Mouse (Mus musculus) forebrain, embryonic 12.5 days (tissue): ENCODE results near the gene Stx18. TPM values are rescaled to one million over a fixed set of nuclear protein-coding genes. Genes with fewer than 3 reads are reported as not detected.

Experiments
- ATAC-seq: fragments of 200-750 bp; cut with Nextera tagmentation; 2 replicates; pipeline ENCODE4 v1.8.0; 2017; ENCODE audit warnings: moderate TSS enrichment; ENCODE audit not compliant: low FRiP score
- H3K27ac ChIP-seq: fragments of 300-500 bp; sonication (generic); 2 replicates; pipeline ENCODE4 v1.5.1; 2016; ENCODE audit warnings: mild to moderate bottlenecking
- H3K27me3 ChIP-seq: fragments of 300-500 bp; sonication (generic); 2 replicates; pipeline ENCODE4 v1.6.1; 2016; ENCODE audit warnings: mild to moderate bottlenecking
- H3K36me3 ChIP-seq: fragments of 300-500 bp; sonication (generic); replicated peaks from 2 replicates; pipeline ENCODE4 v1.6.1; 2016; ENCODE audit warnings: mild to moderate bottlenecking
- H3K4me1 ChIP-seq: fragments of 300-500 bp; sonication (generic); 2 replicates; pipeline ENCODE4 v1.6.1; 2016
- H3K4me2 ChIP-seq: fragments of 300-500 bp; sonication (generic); 2 replicates; pipeline ENCODE4 v1.6.1; 2016; ENCODE audit warnings: mild to moderate bottlenecking, moderate library complexity
- H3K4me3 ChIP-seq: fragments of 300-500 bp; sonication (generic); replicated peaks from 2 replicates; pipeline ENCODE4 v1.5.1; 2016; ENCODE audit warnings: mild to moderate bottlenecking
- H3K9ac ChIP-seq: fragments of 300-500 bp; sonication (generic); 2 replicates; pipeline ENCODE4 v1.6.1; 2016; ENCODE audit warnings: mild to moderate bottlenecking
- H3K9me3 ChIP-seq: fragments of 300-500 bp; sonication (generic); 2 replicates; pipeline ENCODE4 v1.6.1; 2016
- WGBS: fragments of 180-500 bp; shearing (Covaris S2); methylation state at CpG from one replicate; pipeline ENCODE4 v1.1.7; 2016; 5-methylcytosine and 5-hydroxymethylcytosine counted together
- polyA plus RNA-seq: library from polyadenylated mRNA; unstranded; fragments of >200 nt; fragmentation: Nextera tagmentation; extraction: Ambion mirVana; gene quantifications from 2 replicates; pipeline ENCODE4 v1.2.1, GENCODE M21; 2016

Gene Stx18
- polyA plus RNA-seq, 1 experiment from 2014 or later, result 41.6 TPM

GRCm38 (mm10) chr5:38106080-38106697 lies 67.6 kb downstream of the Stx18 start:
- ATAC-seq, result no peak
- 92% methylated on average over 14 of the region's 14 CpGs for WGBS
- H3K36me3 ChIP-seq, result 0 out of 2 replicates have a peak, but pooled peaks cover 5% of the 10 kb centered on the region

DNA sequence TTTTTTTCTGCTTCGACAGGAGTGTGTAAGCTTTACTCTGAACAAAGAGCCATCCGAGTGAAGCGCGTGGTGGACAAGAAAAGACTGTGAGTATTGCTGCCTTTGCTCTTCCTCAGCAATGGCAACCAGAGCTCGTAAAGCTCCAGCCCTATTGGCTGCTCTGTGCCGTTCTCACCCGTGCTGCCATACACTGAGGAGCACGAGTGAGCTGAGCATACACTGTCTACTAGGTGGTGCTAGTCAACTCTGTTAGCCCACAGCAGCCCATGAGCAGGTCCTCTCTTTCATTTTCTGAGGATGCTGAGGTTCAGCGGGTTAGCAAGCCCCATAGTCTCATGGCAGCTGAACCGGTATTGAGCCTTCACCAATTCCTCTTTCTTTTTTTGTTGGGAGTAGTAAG lies 68.3 kb downstream of the Stx18 start:
- no peak overlapping the region for H3K4me2 ChIP-seq
- no peaks in the 10 kb centered on the region for H3K27me3 ChIP-seq
- 90% methylated on average over 10 of the region's 10 CpGs for WGBS
- H3K9me3 ChIP-seq, result no peaks in the 10 kb centered on the region
- H3K4me1 ChIP-seq, result no peaks in the 10 kb centered on the region
- H3K9ac ChIP-seq, result no peak overlapping the region
- ATAC-seq, result no peak
- peaks cover 8% of the 10 kb centered on the region; the same call in 1 of the 2 replicates for H3K36me3 ChIP-seq
- no peak overlapping the region for H3K4me3 ChIP-seq
- no peak overlapping the region for H3K27ac ChIP-seq

More at GRCm38 (mm10) chr5:38106080-38106697, 67.6 kb downstream of the Stx18 start:
- Histone ChIP-seq H3K27me3 (no peaks in the 10 kb centered on the region), H3K4me3 (no peak overlapping the region), H3K9me3 (no peaks in the 10 kb centered on the region), H3K4me2 (no peak overlapping the region), H3K4me1 (no peaks in the 10 kb centered on the region), H3K27ac (no peak overlapping the region), H3K9ac (no peak overlapping the region)

GRCm38 (mm10) chr5:38114526-38114925 lies 76.0 kb downstream of the Stx18 start:
- 93% methylated on average over 2 of the region's 2 CpGs for WGBS
- Histone ChIP-seq H3K4me1 (no peaks in the 10 kb centered on the region), H3K9me3 (no peaks in the 10 kb centered on the region), H3K4me3 (no peak overlapping the region), H3K27me3 (no peaks in the 10 kb centered on the region), H3K36me3 (peaks cover 27% of the 10 kb centered on the region), H3K4me2 (no peak overlapping the region), H3K27ac (no peak overlapping the region), H3K9ac (no peak overlapping the region)
- ATAC-seq, result no peak

- Histone ChIP-seq H3K4me2 (no peak overlapping the region), H3K36me3 (peaks cover 18% of the 10 kb centered on the region), H3K27ac (no peak overlapping the region), H3K9me3 (no peaks in the 10 kb centered on the region), H3K9ac (no peak overlapping the region), H3K27me3 (no peaks in the 10 kb centered on the region), H3K4me1 (no peaks in the 10 kb centered on the region), H3K4me3 (no peak overlapping the region)
- 74% methylated on average over 1 of the region's 1 CpGs for WGBS
- ATAC-seq, result no peak
Observed at GRCm38 (mm10) chr5:38117056-38117455, 78.5 kb downstream of the Stx18 start.

DNA sequence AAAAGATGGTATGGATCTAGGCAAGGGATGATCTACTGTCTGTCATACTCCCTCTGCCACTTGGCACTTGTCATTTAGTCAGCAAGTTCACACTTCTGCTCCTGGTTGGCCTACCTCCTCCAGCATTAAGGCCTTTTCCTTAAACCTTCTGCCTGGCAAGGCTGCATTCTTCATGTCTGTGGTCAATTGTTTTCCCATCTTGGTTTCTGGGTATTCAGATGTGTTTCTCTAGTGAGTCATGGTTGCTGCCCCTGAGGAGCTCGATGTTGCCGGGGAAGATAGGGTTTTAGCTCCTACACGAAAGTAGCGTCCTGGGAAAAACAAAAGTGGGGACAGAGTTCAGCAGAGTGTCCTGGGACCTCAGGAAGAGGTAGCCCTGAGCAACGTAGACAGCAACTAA lies 80.7 kb downstream of the Stx18 start:
- H3K9me3 ChIP-seq, result no peaks in the 10 kb centered on the region
- H3K4me2 ChIP-seq, result no peak overlapping the region
- no peaks in the 10 kb centered on the region for H3K27me3 ChIP-seq
- H3K9ac ChIP-seq, result no peak overlapping the region
- no peaks in the 10 kb centered on the region for H3K4me1 ChIP-seq
- H3K36me3 ChIP-seq, result peaks cover 26% of the 10 kb centered on the region
- 94% methylated on average over 5 of the region's 5 CpGs for WGBS
- no peak for ATAC-seq
- no peak overlapping the region for H3K4me3 ChIP-seq
- H3K27ac ChIP-seq, result no peak overlapping the region

DNA sequence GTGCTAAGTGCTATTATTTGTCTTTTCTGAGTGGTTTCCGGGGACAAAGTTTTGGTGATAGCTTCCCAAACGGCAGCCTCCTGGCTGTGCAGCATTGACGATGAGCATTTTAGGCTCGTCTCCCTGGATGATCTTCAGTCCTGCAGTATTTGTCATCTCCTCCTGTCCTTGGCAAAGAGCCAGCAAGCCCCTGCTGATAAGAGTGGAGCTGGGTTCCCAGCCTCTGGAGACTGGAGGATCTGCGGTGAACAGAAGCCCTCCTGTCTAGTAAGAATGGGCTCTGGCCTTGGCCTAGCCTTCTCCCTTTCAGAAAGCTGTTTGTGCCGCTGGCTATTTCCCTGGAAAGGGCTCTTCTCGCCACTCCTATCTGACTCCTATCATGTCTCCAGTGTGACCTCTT lies 83.2 kb downstream of the Stx18 start:
- Histone ChIP-seq H3K9me3 (no peaks in the 10 kb centered on the region), H3K27me3 (no peaks in the 10 kb centered on the region), H3K4me2 (no peak overlapping the region), H3K36me3 (peaks cover 19% of the 10 kb centered on the region), H3K27ac (no peak overlapping the region), H3K9ac (no peak overlapping the region), H3K4me1 (no peaks in the 10 kb centered on the region), H3K4me3 (no peak overlapping the region)
- no peak for ATAC-seq
- 91% methylated on average over 7 of the region's 7 CpGs for WGBS

GRCm38 (mm10) chr5:38126519-38127306 lies 88.2 kb downstream of the Stx18 start:
- no peak overlapping the region for H3K4me3 ChIP-seq
- no peak overlapping the region for H3K27ac ChIP-seq
- 87% methylated on average over 13 of the region's 13 CpGs for WGBS
- no peaks in the 10 kb centered on the region for H3K9me3 ChIP-seq
- H3K36me3 ChIP-seq, result peaks cover 23% of the 10 kb centered on the region
- H3K9ac ChIP-seq, result no peak overlapping the region
- no peak overlapping the region for H3K4me2 ChIP-seq
- ATAC-seq, result no peak
- no peaks in the 10 kb centered on the region for H3K4me1 ChIP-seq
- H3K27me3 ChIP-seq, result no peaks in the 10 kb centered on the region

GRCm38 (mm10) chr5:38129339-38129738 lies 90.8 kb downstream of the Stx18 start:
- Histone ChIP-seq H3K27ac (no peak overlapping the region), H3K27me3 (no peaks in the 10 kb centered on the region), H3K4me3 (no peak overlapping the region), H3K9me3 (no peaks in the 10 kb centered on the region), H3K4me1 (no peaks in the 10 kb centered on the region), H3K36me3 (peaks cover 15% of the 10 kb centered on the region), H3K9ac (no peak overlapping the region), H3K4me2 (no peak overlapping the region)
- ATAC-seq, result no peak
- WGBS, result 94% methylated on average over 2 of the region's 2 CpGs

DNA sequence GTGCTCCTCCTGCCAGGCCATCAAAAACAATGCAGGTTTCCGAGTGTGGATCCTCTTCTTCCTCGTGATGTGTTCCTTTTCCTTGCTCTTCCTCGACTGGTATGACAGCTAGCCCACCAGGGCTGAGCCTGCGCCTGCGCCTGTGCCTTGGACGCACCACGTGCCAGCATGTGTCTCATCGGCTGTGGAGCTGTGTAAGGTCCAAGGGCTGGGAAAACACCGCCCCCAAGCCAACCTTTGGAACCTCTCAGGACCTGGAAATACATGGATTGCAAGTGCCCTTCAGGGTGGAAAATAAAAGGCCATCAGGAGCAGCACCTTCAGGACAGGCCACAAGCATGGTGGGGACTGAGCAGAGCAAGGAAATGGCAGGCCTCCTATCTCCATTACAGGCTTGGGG lies 97.7 kb downstream of the Stx18 start:
- ATAC-seq, result no peak
- peaks cover 65% of the 10 kb centered on the region for H3K36me3 ChIP-seq
- H3K4me3 ChIP-seq, result no peak overlapping the region
- no peak overlapping the region for H3K27ac ChIP-seq
- H3K27me3 ChIP-seq, result no peaks in the 10 kb centered on the region
- H3K9ac ChIP-seq, result no peak overlapping the region
- no peak overlapping the region for H3K4me2 ChIP-seq
- H3K9me3 ChIP-seq, result no peaks in the 10 kb centered on the region
- 94% methylated on average over 9 of the region's 9 CpGs for WGBS
- H3K4me1 ChIP-seq, result no peaks in the 10 kb centered on the region

DNA sequence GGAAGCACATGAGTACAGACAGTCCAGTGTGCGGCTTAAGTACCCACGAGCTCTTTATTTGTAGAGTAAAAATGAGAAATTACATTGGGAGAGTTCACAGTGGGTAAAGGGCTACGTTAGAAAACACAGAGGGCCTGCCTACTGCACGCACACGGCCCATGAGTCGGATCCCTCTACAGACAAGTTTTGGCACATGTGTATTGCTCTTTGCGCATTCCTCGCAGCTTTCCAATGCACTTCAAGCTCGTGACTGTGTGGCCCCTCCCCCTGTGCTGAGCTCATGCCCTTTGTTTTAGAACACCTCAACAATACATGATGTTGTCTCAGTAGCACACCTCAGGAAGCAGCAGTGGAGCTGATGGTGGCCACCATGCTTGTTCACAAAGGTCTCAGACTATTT lies 98.6 kb downstream of the Stx18 start:
- no peak for ATAC-seq
- H3K4me1 ChIP-seq, result no peaks in the 10 kb centered on the region
- H3K27me3 ChIP-seq, result no peaks in the 10 kb centered on the region
- whole genome bisulfite sequencing, result 90% methylated on average over 9 of the region's 9 CpGs
- peaks cover 74% of the 10 kb centered on the region for H3K36me3 ChIP-seq
- H3K4me2 ChIP-seq, result no peak overlapping the region
- H3K4me3 ChIP-seq, result no peak overlapping the region
- no peak overlapping the region for H3K9ac ChIP-seq
- H3K27ac ChIP-seq, result no peak overlapping the region
- H3K9me3 ChIP-seq, result no peaks in the 10 kb centered on the region

- Histone ChIP-seq H3K4me2 (no peak overlapping the region), H3K27me3 (no peaks in the 10 kb centered on the region)
- ATAC-seq, result no peak
Observed at GRCm38 (mm10) chr5:38140893-38141292, 102.4 kb downstream of the Stx18 start.

DNA sequence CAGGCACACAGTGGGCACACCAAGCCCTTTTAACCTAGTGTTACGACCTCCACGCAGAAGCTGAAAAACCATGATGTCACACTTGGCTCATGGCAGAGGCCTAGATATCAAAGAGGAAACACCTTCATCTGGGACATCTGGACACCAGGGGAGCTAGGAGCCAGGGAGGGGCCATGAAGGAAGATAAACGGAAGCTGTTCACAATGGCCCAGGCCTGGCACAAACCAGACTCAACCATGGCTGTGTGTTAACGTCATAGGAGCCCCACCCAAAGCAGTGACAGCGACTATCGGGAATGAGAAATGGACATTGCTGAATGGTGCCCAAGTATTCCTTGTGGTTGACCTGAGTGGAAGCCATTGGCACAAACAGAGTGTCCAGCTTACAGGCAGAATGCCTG lies 108.0 kb downstream of the Stx18 start:
- no peak for ATAC-seq
- Histone ChIP-seq H3K27me3 (no peaks in the 10 kb centered on the region), H3K4me2 (no peak overlapping the region), H3K4me1 (peaks cover 10% of the 10 kb centered on the region), H3K9ac (no peak overlapping the region), H3K27ac (no peak overlapping the region), H3K9me3 (no peaks in the 10 kb centered on the region; the same call in 1 of the 2 replicates), H3K4me3 (no peak overlapping the region), H3K36me3 (peaks cover 96% of the 10 kb centered on the region)
- WGBS, result 93% methylated on average over 6 of the region's 6 CpGs

More at GRCm38 (mm10) chr5:38140893-38141292, 102.4 kb downstream of the Stx18 start:
- Histone ChIP-seq H3K27ac (no peak overlapping the region), H3K9me3 (no peaks in the 10 kb centered on the region), H3K4me3 (no peak overlapping the region), H3K9ac (no peak overlapping the region), H3K36me3 (peaks cover 96% of the 10 kb centered on the region), H3K4me1 (no peaks in the 10 kb centered on the region)
- 91% methylated on average over 6 of the region's 6 CpGs for WGBS

- Histone ChIP-seq H3K36me3 (peaks cover 99% of the 10 kb centered on the region), H3K4me2 (no peak overlapping the region; the same call in 1 of the 2 replicates), H3K4me1 (peaks cover 48% of the 10 kb centered on the region), H3K27ac (no peak overlapping the region), H3K9me3 (no peaks in the 10 kb centered on the region; the same call in 1 of the 2 replicates), H3K9ac (no peak overlapping the region), H3K4me3 (no peak overlapping the region), H3K27me3 (no peaks in the 10 kb centered on the region)
- 51% methylated on average over 3 of the region's 3 CpGs for WGBS
- ATAC-seq, result no peak
Observed at GRCm38 (mm10) chr5:38151264-38151663, 112.7 kb downstream of the Stx18 start.
